Comparison of ENCODE assay signal across 8 mouse cellular contexts in genomic region chr6:86523242-86523754, GRCm38 (mm10). TPM values are rescaled to one million over a fixed set of nuclear protein-coding genes. Genes with fewer than 3 reads are reported as not detected.
DNase-seq lines count a peak whose midpoint lies in the region; ATAC-seq and TF ChIP-seq lines count a peak whose summit lies in the region.

No protein-coding gene starts in this region.

- H3K4me2 ChIP-seq in kidney, embryonic 14.5 days (replicated peaks; ENCODE audit: low read depth, low read length), result peak overlapping the region; percentile 83
- H3K4me2 ChIP-seq in hindbrain, embryonic 11.5 days (replicated peaks; ENCODE audit: low read depth, low read length), result peak overlapping the region; percentile 88
- H3K4me2 ChIP-seq in midbrain, embryonic 12.5 days (replicated peaks), result peak overlapping the region; percentile 95

- H3K27me3 ChIP-seq in kidney, embryonic 14.5 days (ENCODE audit: control insufficient read depth, insufficient read depth, low read length), result no peaks in the 10 kb centered on the region
- H3K27me3 ChIP-seq in hindbrain, embryonic 11.5 days (ENCODE audit: control insufficient read depth, insufficient read depth, low read length), result no peaks in the 10 kb centered on the region
- no peaks in the 10 kb centered on the region for H3K27me3 ChIP-seq in midbrain, embryonic 12.5 days
- H3K27me3 ChIP-seq in thymus, adult 2 months (ENCODE audit: control insufficient read depth, insufficient read depth, low read length), result no peaks in the 10 kb centered on the region

- H3K9ac ChIP-seq in kidney, embryonic 14.5 days (ENCODE audit: low read depth, low read length), result peak overlapping the region; percentile 98
- H3K9ac ChIP-seq in hindbrain, embryonic 11.5 days (ENCODE audit: low read depth, low read length), result peak overlapping the region; percentile 96
- peak overlapping the region; percentile 98 for H3K9ac ChIP-seq in midbrain, embryonic 12.5 days (replicated peaks)

- peak overlapping the region; percentile 71 for H3K4me3 ChIP-seq in kidney, embryonic 14.5 days (ENCODE audit: low read length)
- H3K4me3 ChIP-seq in hindbrain, embryonic 11.5 days (ENCODE audit: low read depth, low read length), result peak overlapping the region; percentile 91
- peak overlapping the region; percentile 97 for H3K4me3 ChIP-seq in midbrain, embryonic 12.5 days
- no peak overlapping the region; the same call in 1 of the 2 replicates for H3K4me3 ChIP-seq in thymus, adult 2 months (ENCODE audit: control insufficient read depth, insufficient read depth, low read length)

- peaks cover 12% of the 10 kb centered on the region for H3K36me3 ChIP-seq in kidney, embryonic 14.5 days (ENCODE audit: control insufficient read depth, insufficient read depth, low read length)
- H3K36me3 ChIP-seq in hindbrain, embryonic 11.5 days (ENCODE audit: control insufficient read depth, insufficient read depth, low read length), result no peaks in the 10 kb centered on the region
- peaks cover 13% of the 10 kb centered on the region for H3K36me3 ChIP-seq in midbrain, embryonic 12.5 days
- no peaks in the 10 kb centered on the region for H3K36me3 ChIP-seq in thymus, adult 2 months (ENCODE audit: control insufficient read depth, insufficient read depth, low read length)

- WGBS in kidney, embryonic 14.5 days, result 36% methylated on average over 3 of the region's 3 CpGs
- WGBS in hindbrain, embryonic 11.5 days, result 43% methylated on average over 3 of the region's 3 CpGs
- whole genome bisulfite sequencing in midbrain, embryonic 12.5 days, result 37% methylated on average over 3 of the region's 3 CpGs
- WGBS in thymus, adult 2 months, result 53% methylated on average over 3 of the region's 3 CpGs

- no peaks in the 10 kb centered on the region for H3K9me3 ChIP-seq in kidney, embryonic 14.5 days (ENCODE audit: control insufficient read depth, low read length)
- H3K9me3 ChIP-seq in hindbrain, embryonic 11.5 days (ENCODE audit: control insufficient read depth, low read length), result no peaks in the 10 kb centered on the region
- H3K9me3 ChIP-seq in midbrain, embryonic 12.5 days, result no peaks in the 10 kb centered on the region

- TF ChIP-seq CTCF in thymus, adult 2 months (IDR thresholded peaks at IDR 0.05; ENCODE audit: borderline replicate concordance, control insufficient read depth, extremely low read depth, insufficient read depth, low read length, poor library complexity), result no peak

- H3K27ac ChIP-seq in kidney, embryonic 14.5 days (ENCODE audit: low read depth, low read length), result peak overlapping the region; percentile 100; the same call in 1 of the 2 replicates
- peak overlapping the region; percentile 100 for H3K27ac ChIP-seq in hindbrain, embryonic 11.5 days (ENCODE audit: low read depth, low read length)
- H3K27ac ChIP-seq in midbrain, embryonic 12.5 days (replicated peaks), result peak overlapping the region; percentile 90
- H3K27ac ChIP-seq in thymus, adult 2 months (ENCODE audit: control insufficient read depth, insufficient read depth, low read length), result no peak overlapping the region

- no peak for DNase-seq in kidney, adult 8-10 months
- DNase-seq in R1 (ENCODE audit: low read depth, low spot score), result peak; percentile 61
- no peak for DNase-seq in hindbrain, embryonic 11.5 days (ENCODE audit: low spot score)
- no peak for DNase-seq in cerebellum, adult 11 months
- no peak for DNase-seq in ovary, adult 18-20 months (ENCODE audit: low spot score)
- DNase-seq in thymus, adult 2 months, result no peak

- TF ChIP-seq POLR2A in thymus, adult 2 months (IDR thresholded peaks at IDR 0.05; ENCODE audit: control insufficient read depth, extremely low read depth, insufficient read depth, low read length, poor library complexity), result no peak

- ATAC-seq in kidney, embryonic 14.5 days (ENCODE audit: low FRiP score, low TSS enrichment), result no peak
- ATAC-seq in hindbrain, embryonic 11.5 days (ENCODE audit: low FRiP score), result no peak
- no peak for ATAC-seq in midbrain, embryonic 12.5 days (ENCODE audit: low FRiP score, low read depth)

- H3K4me1 ChIP-seq in kidney, embryonic 14.5 days (ENCODE audit: control insufficient read depth, insufficient read depth, low read length), result peaks cover 15% of the 10 kb centered on the region; the same call in 1 of the 2 replicates
- H3K4me1 ChIP-seq in hindbrain, embryonic 11.5 days (replicated peaks; ENCODE audit: control insufficient read depth, insufficient read depth, low read length), result peaks cover 4% of the 10 kb centered on the region; the same call in 1 of the 2 replicates
- peaks cover 23% of the 10 kb centered on the region for H3K4me1 ChIP-seq in midbrain, embryonic 12.5 days
- H3K4me1 ChIP-seq in thymus, adult 2 months (replicated peaks; ENCODE audit: control insufficient read depth, insufficient read depth, low read length), result peaks cover 12% of the 10 kb centered on the region

RNA-seq across cellular contexts. Expression of gene Pcbp1, which starts 2.8 kb away (rescaled TPM):
- polyA plus RNA-seq in kidney, embryonic 14.5 days (2014; fragmentation: Nextera tagmentation; extraction: Ambion mirVana), result 475 and 492 TPM in 2 replicates
- polyA plus RNA-seq in hindbrain, embryonic 11.5 days (2014; fragmentation: Nextera tagmentation; extraction: Ambion mirVana), result 382 and 432 TPM in 2 replicates
- polyA plus RNA-seq in midbrain, embryonic 12.5 days (2016; fragmentation: Nextera tagmentation; extraction: Ambion mirVana), result 570 and 583 TPM in 2 replicates
- polyA plus RNA-seq in thymus, adult 2 months (2012; rRNA removed), result 291 and 363 TPM in 2 replicates
